Mouse (Mus musculus): Measurements from ENCODE around the gene Ackr3. TPM values are rescaled to one million over a fixed set of nuclear protein-coding genes. Genes with fewer than 3 reads are reported as not detected.
A peak's percentile ranks its signal among the peaks of the same experiment; 100 is the strongest.

Gene Ackr3
- polyA plus RNA-seq, 1 experiment from 2014 or later = 29.4 TPM

GRCm38 (mm10) chr1:90215881-90216280 is 12.1 kb downstream of the Ackr3 start:
- H3K4me1 ChIP-seq (ENCODE audit: control insufficient read depth, insufficient read depth, low read length) = peaks cover 6% of the 10 kb centered on the region; the same call in 1 of the 2 replicates
- no peak for DNase-seq (ENCODE audit: low spot score, missing footprints)
- peaks cover 10% of the 10 kb centered on the region for H3K36me3 ChIP-seq (ENCODE audit: control insufficient read depth, insufficient read depth, low read length)
- no peak overlapping the region for H3K4me3 ChIP-seq (ENCODE audit: low read depth, low read length)
- H3K4me2 ChIP-seq = no peak overlapping the region
- H3K27me3 ChIP-seq (ENCODE audit: control insufficient read depth, insufficient read depth, low read length) = no peaks in the 10 kb centered on the region; the same call in 1 of the 2 replicates
- 70% methylated on average over 2 of the region's 2 CpGs for WGBS
- H3K9me3 ChIP-seq (ENCODE audit: control insufficient read depth, low read length) = peaks cover 6% of the 10 kb centered on the region; the same call in 1 of the 2 replicates
- no peak overlapping the region for H3K27ac ChIP-seq (ENCODE audit: low read depth, low read length)
- no peak for ATAC-seq (ENCODE audit: low FRiP score)
- H3K9ac ChIP-seq (ENCODE audit: low read length) = no peak overlapping the region

- Histone ChIP-seq H3K27me3 (ENCODE audit: control insufficient read depth, insufficient read depth, low read length) (no peaks in the 10 kb centered on the region; the same call in 1 of the 2 replicates), H3K4me1 (ENCODE audit: control insufficient read depth, insufficient read depth, low read length) (peaks cover 11% of the 10 kb centered on the region), H3K9me3 (ENCODE audit: control insufficient read depth, low read length) (peaks cover 6% of the 10 kb centered on the region; the same call in 1 of the 2 replicates), H3K4me3 (ENCODE audit: low read depth, low read length) (no peak overlapping the region), H3K4me2 (no peak overlapping the region), H3K27ac (ENCODE audit: low read depth, low read length) (no peak overlapping the region), H3K36me3 (ENCODE audit: control insufficient read depth, insufficient read depth, low read length) (peaks cover 10% of the 10 kb centered on the region), H3K9ac (ENCODE audit: low read length) (no peak overlapping the region)
- WGBS = 76% methylated on average over 1 of the region's 1 CpGs
- DNase-seq (ENCODE audit: low spot score, missing footprints) (peak; percentile 78), ATAC-seq (ENCODE audit: low FRiP score) (no peak)
Measured at GRCm38 (mm10) chr1:90216395-90216794, 12.6 kb downstream of the Ackr3 start.

DNA sequence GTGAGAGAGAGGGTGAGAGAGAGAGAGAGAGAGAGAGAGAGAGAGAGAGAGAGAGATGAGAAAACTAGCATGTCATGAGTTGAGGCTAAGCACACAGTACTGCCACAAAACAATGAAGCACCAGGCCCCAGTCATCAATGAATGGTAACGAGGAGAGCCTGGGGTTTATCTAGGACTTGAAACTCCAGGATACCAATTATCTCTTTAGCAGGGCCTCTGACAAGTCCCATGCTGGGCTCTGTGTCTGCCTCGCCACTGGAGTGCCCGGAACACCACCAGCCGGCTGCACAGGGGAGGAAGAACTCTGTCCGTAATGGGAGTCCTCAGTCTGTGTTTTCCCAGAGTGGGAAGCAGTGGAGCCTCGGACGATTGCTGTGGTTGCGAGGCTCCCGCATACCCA is 16.5 kb downstream of the Ackr3 start:
- DNase-seq (ENCODE audit: low spot score, missing footprints) (peak; percentile 86), ATAC-seq (ENCODE audit: low FRiP score) (no peak)
- no peak overlapping the region for H3K9ac ChIP-seq (ENCODE audit: low read length)
- H3K4me3 ChIP-seq (ENCODE audit: low read depth, low read length) = no peak overlapping the region
- no peak overlapping the region for H3K27ac ChIP-seq (ENCODE audit: low read depth, low read length)
- H3K9me3 ChIP-seq (ENCODE audit: control insufficient read depth, low read length) = peaks cover 6% of the 10 kb centered on the region; the same call in 1 of the 2 replicates
- peaks cover 32% of the 10 kb centered on the region for H3K4me1 ChIP-seq (ENCODE audit: control insufficient read depth, insufficient read depth, low read length)
- no peaks in the 10 kb centered on the region; the same call in 1 of the 2 replicates for H3K27me3 ChIP-seq (ENCODE audit: control insufficient read depth, insufficient read depth, low read length)
- no peak overlapping the region for H3K4me2 ChIP-seq
- whole genome bisulfite sequencing = 15% methylated on average over 9 of the region's 9 CpGs
- H3K36me3 ChIP-seq (ENCODE audit: control insufficient read depth, insufficient read depth, low read length) = no peaks in the 10 kb centered on the region

DNA sequence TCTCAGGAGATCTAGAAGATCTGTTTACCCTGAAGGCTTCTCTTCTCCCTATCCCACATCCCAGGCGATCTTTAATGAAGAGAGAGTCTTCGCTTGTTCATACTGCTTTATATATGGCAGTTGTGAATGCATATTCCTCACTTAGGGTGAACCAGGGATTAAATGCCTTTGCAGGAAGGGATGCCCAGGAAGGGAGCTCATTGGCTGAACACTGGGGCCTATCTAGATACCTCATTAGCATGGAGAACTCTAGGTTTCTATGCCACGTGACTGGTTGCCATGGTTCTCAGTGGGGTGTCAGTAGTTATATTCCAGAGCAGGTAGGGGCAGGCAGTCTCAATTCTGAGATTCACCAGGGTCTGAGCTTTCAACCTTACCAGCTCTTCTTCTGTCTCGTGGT is 17.1 kb downstream of the Ackr3 start:
- Histone ChIP-seq H3K27me3 (ENCODE audit: control insufficient read depth, insufficient read depth, low read length) (no peaks in the 10 kb centered on the region; the same call in 1 of the 2 replicates), H3K36me3 (ENCODE audit: control insufficient read depth, insufficient read depth, low read length) (no peaks in the 10 kb centered on the region), H3K4me2 (no peak overlapping the region), H3K9ac (ENCODE audit: low read length) (no peak overlapping the region), H3K27ac (ENCODE audit: low read depth, low read length) (no peak overlapping the region), H3K4me3 (ENCODE audit: low read depth, low read length) (no peak overlapping the region), H3K9me3 (ENCODE audit: control insufficient read depth, low read length) (peaks cover 6% of the 10 kb centered on the region; the same call in 1 of the 2 replicates), H3K4me1 (ENCODE audit: control insufficient read depth, insufficient read depth, low read length) (peaks cover 32% of the 10 kb centered on the region)
- DNase-seq (ENCODE audit: low spot score, missing footprints) (peak; percentile 79), ATAC-seq (ENCODE audit: low FRiP score) (no peak)
- WGBS = 74% methylated on average over 4 of the region's 4 CpGs

DNA sequence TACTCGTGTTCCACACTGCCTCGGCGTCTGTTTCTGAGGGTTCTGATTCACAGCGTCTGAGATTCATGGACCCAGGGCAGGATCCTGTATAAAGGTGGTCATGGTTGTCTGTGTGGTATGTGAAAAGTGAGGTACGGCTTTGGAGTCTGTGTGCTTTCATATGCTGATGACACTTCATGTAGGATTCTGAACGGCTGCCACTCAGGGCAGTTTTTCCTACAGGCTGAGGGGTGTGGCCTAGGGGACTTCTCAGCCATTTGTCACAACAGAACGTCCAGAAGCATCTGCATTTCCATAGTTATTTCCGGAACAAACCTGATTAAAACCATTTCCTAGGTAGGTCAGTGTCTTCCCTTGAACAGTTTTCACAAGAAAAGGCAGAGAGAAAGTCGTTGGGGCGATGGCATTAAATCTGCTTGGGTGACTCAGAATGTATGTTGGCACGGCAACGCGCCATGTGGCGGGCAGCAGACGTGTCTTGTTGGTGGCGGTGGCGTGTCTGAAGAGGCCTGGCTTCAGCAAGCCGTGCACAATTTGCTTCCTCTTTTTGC is 18.1 kb downstream of the Ackr3 start:
- 42% methylated on average over 18 of the region's 18 CpGs for WGBS
- no peak overlapping the region for H3K4me3 ChIP-seq (ENCODE audit: low read depth, low read length)
- ATAC-seq (ENCODE audit: low FRiP score) (peak; percentile 62), DNase-seq (ENCODE audit: low spot score, missing footprints) (peak; percentile 94)
- no peak overlapping the region for H3K9ac ChIP-seq (ENCODE audit: low read length)
- H3K9me3 ChIP-seq (ENCODE audit: control insufficient read depth, low read length) = peaks cover 6% of the 10 kb centered on the region; the same call in 1 of the 2 replicates
- peak overlapping the region; percentile 51; the same call in 1 of the 2 replicates for H3K27ac ChIP-seq (ENCODE audit: low read depth, low read length)
- H3K4me1 ChIP-seq (ENCODE audit: control insufficient read depth, insufficient read depth, low read length) = peaks cover 32% of the 10 kb centered on the region
- no peaks in the 10 kb centered on the region for H3K36me3 ChIP-seq (ENCODE audit: control insufficient read depth, insufficient read depth, low read length)
- H3K4me2 ChIP-seq = peak overlapping the region; percentile 30
- no peaks in the 10 kb centered on the region; the same call in 1 of the 2 replicates for H3K27me3 ChIP-seq (ENCODE audit: control insufficient read depth, insufficient read depth, low read length)

GRCm38 (mm10) chr1:90222427-90222901 is 18.7 kb downstream of the Ackr3 start:
- Histone ChIP-seq H3K27me3 (ENCODE audit: control insufficient read depth, insufficient read depth, low read length) (no peaks in the 10 kb centered on the region; the same call in 1 of the 2 replicates), H3K27ac (ENCODE audit: low read depth, low read length) (peak overlapping the region; percentile 51; the same call in 1 of the 2 replicates), H3K4me3 (ENCODE audit: low read depth, low read length) (no peak overlapping the region), H3K9me3 (ENCODE audit: control insufficient read depth, low read length) (peaks cover 6% of the 10 kb centered on the region; the same call in 1 of the 2 replicates), H3K4me1 (ENCODE audit: control insufficient read depth, insufficient read depth, low read length) (peaks cover 34% of the 10 kb centered on the region), H3K36me3 (ENCODE audit: control insufficient read depth, insufficient read depth, low read length) (no peaks in the 10 kb centered on the region), H3K4me2 (peak overlapping the region; percentile 30), H3K9ac (ENCODE audit: low read length) (peak overlapping the region; percentile 38; the same call in 1 of the 2 replicates)
- ATAC-seq (ENCODE audit: low FRiP score) (0 out of 2 replicates have a peak, but pooled peaks have one; percentile 6), DNase-seq (ENCODE audit: low spot score, missing footprints) (peak; percentile 89)
- 44% methylated on average over 17 of the region's 17 CpGs for WGBS

DNA sequence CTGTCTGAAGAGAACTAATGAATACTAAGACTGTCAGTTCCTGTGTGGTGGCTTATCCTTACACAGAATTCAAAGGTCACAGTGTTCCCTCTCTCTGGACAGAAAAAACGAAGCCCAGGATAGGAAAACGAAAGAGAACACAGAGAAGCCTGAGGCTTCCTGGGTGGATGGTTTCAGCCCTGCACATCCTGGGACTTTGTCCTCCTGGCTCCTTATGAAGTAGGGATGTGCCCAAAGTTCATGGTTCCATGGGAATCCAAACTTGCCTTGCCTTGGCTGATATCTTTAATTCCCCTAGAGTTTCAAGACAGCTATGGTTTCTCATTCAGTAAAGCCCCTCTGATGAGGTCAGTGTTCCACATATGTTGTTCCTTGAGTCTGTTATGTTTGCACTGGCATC is 19.2 kb downstream of the Ackr3 start:
- H3K36me3 ChIP-seq (ENCODE audit: control insufficient read depth, insufficient read depth, low read length) = no peaks in the 10 kb centered on the region
- H3K4me1 ChIP-seq (ENCODE audit: control insufficient read depth, insufficient read depth, low read length) = peaks cover 39% of the 10 kb centered on the region
- H3K4me2 ChIP-seq = no peak overlapping the region
- DNase-seq (ENCODE audit: low spot score, missing footprints) = peak; percentile 85
- H3K9ac ChIP-seq (ENCODE audit: low read length) = peak overlapping the region; percentile 38; the same call in 1 of the 2 replicates
- peaks cover 1% of the 10 kb centered on the region; the same call in 1 of the 2 replicates for H3K9me3 ChIP-seq (ENCODE audit: control insufficient read depth, low read length)
- 29% methylated on average over 2 of the region's 2 CpGs for WGBS
- H3K27ac ChIP-seq (ENCODE audit: low read depth, low read length) = peak overlapping the region; percentile 51; the same call in 1 of the 2 replicates
- ATAC-seq (ENCODE audit: low FRiP score) = no peak
- H3K4me3 ChIP-seq (ENCODE audit: low read depth, low read length) = no peak overlapping the region
- H3K27me3 ChIP-seq (ENCODE audit: control insufficient read depth, insufficient read depth, low read length) = no peaks in the 10 kb centered on the region; the same call in 1 of the 2 replicates

DNA sequence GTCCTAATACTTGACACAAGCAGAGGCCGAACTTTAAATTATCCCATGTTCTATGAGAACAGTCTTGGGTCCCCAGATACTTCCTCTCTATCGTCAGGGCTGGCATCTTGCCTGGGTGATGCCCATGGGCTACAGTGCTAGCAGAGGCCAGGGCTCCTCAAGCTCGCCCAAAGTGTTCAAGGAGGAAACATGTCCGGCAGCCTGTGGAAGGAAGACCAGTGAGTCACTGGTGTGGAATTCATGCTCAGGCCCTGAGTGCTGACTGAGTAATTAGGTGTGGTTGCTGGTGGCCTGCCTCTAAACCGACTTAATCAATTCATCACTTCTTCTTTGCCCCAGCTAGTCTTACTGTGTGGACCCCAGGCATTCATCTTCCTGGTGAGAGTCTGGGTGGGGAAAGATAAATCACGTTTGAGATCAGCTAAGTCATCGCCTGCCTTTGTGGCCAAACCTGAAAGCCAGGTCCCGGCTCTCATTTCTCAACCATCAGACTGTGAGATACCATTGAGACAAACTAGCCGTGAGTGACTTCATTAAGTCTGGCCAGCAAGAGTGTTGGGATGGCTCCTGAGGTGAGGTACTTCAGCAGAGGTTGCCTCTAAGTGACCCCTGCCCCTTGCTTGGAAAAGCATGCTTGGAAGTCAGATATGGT is 21.9 kb downstream of the Ackr3 start:
- 77% methylated on average over 9 of the region's 9 CpGs for WGBS
- H3K36me3 ChIP-seq (ENCODE audit: control insufficient read depth, insufficient read depth, low read length) = no peaks in the 10 kb centered on the region
- H3K9me3 ChIP-seq (ENCODE audit: control insufficient read depth, low read length) = no peaks in the 10 kb centered on the region
- DNase-seq (ENCODE audit: low spot score, missing footprints) (no peak), ATAC-seq (ENCODE audit: low FRiP score) (no peak)
- H3K4me2 ChIP-seq = no peak overlapping the region
- H3K4me1 ChIP-seq (ENCODE audit: control insufficient read depth, insufficient read depth, low read length) = peaks cover 33% of the 10 kb centered on the region
- no peak overlapping the region for H3K9ac ChIP-seq (ENCODE audit: low read length)
- H3K4me3 ChIP-seq (ENCODE audit: low read depth, low read length) = no peak overlapping the region
- no peaks in the 10 kb centered on the region for H3K27me3 ChIP-seq (ENCODE audit: control insufficient read depth, insufficient read depth, low read length)
- H3K27ac ChIP-seq (ENCODE audit: low read depth, low read length) = no peak overlapping the region

Data from midbrain, embryonic 11.5 days (tissue).